Mouse (Mus musculus): ENCODE measurements around the gene Foxn1.

GRCm38 (mm10) chr11:78422055-78422819, 35.9 kb upstream of the Foxn1 start, which contains the start of gene Slc13a2:
- TF ChIP-seq CHD2 (IDR thresholded peaks at IDR 0.05; ENCODE audit: low read depth, low read length) (no peak), ZNF384 (IDR thresholded peaks at IDR 0.05; ENCODE audit: low read depth, low read length) (no peak), MAFK (IDR thresholded peaks at IDR 0.05; ENCODE audit: insufficient read depth, low read depth, low read length) (no peak), ZC3H11A (IDR thresholded peaks at IDR 0.05; ENCODE audit: borderline replicate concordance, low read depth, low read length) (no peak), HCFC1 (IDR thresholded peaks at IDR 0.05; ENCODE audit: borderline replicate concordance, insufficient read depth, low read length) (no peak)

All from ES-E14 (cell line).